Mouse (Mus musculus) brain, adult 2 months (tissue): ENCODE results near the gene Spz1.
A peak's percentile ranks its signal among the peaks of the same experiment; 100 is the strongest.
"Not testable (repeated sequence)": the region's sequence is repeated elsewhere in the genome, so short reads cannot be mapped to it uniquely, and the experiment has no call there.

Experiments
- DNase-seq: peaks from one replicate; pipeline ENCODE4 v3.0.0; 2011; ENCODE audit warnings: low read depth, low spot score

Gene Spz1

GRCm38 (mm10) chr13:92576072-92576471, at the start of gene Spz1:
Gene Spz1 (minus strand): TSS chr13:92576172.
- no peak for DNase-seq

- no peak for DNase-seq
Measured at GRCm38 (mm10) chr13:92616459-92616858, 40.5 kb upstream of the Spz1 start.

- peak; percentile 69 for DNase-seq
Measured at GRCm38 (mm10) chr13:92615201-92615600, 39.2 kb upstream of the Spz1 start.

DNA sequence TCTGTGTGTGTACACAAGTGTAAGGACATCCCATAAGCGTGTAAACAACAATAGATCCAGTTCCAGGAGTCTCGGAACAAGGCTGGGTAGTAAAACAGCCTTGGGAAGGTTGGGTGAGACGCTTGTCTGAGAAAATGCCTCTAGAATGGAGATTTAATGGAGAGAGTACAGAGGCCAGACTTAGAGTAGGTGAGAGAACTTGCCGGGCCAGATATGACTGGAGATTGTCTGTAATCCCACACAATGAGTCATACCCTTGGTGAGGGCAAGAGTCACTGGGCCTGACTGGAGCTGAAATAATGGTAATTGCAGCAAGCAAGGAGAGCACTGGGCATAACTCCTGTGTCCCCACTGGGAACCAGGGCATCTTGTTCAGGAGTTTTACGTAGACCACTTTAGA, 37.1 kb upstream of the Spz1 start:
- DNase-seq: peak; percentile 31

- DNase-seq: no peak
Measured at GRCm38 (mm10) chr13:92611917-92612316, 35.9 kb upstream of the Spz1 start.

DNA sequence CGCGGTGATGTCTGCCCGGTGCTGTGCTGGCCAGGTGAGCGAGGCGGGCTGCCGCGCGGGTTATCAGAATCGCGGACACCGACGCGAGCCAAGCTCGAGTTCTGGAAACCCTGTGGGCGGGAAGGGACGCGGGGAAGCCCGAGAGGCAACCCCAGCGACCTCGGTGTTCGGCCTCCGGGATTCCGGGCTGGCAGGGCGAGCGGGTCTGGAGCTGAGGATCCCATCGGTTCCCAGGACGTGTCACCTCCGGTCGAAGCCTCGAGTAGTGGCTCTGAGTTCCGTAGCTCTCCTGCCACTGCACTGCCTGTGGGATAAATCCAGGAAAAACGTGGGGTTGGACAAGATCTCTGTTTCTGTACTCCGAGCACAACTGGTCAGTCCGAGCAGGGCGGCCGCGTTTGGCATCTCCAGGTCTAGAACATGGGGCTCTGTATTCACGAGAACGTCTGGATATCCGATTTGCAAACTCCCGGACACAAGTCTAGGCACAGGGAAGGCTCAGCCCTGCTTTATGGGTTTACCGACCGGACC, 35.3 kb upstream of the Spz1 start:
- DNase-seq: peak; percentile 50

DNA sequence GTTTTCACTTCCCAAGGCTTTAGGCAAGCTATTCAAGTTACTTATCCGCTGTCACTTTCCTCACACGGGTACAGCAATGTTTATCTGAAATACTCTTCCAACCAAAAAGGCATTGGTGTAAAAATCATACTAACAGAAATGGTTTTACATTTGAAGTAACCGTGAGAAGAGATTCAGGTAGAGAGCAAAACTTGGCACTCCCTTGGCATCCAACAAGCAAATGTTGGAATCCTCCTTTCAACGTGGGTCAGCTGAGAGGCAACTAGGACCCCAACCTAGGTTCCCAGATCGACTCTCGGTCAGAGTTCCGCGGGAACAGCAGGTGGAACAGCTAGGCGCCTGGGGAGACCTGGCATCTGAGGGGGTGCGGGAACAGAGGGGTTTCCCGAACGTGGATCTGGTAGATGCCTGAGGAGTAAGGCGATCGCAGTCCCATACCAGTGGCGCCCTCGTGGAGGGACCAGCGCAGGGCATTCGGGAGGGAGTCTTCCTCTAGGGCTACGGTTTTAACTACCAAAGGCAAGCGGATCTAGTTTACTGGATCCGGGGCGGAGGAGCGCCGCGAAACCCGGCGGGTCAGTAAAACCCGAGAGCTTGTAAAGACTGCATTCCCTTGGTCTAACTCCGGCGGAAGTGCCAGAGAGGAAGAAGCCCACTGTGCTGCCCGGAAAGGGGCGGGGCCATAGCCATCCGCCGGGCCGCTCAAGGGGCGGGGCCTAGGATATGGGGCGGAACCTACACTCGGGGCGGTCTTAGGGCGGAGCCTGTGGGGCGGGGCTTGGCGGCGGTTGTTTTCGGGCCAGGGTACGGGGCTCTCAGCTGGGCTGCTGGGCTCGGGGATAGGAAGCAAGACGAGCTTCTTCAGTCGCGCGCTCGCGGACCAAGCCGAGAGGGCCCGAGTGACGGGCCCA, 34.6 kb upstream of the Spz1 start, which contains the start of gene Serinc5:
Gene Serinc5, plus strand, starts transcription at position 781 of the 911 bp plus-strand sequence.
- peak; percentile 96 for DNase-seq

DNA sequence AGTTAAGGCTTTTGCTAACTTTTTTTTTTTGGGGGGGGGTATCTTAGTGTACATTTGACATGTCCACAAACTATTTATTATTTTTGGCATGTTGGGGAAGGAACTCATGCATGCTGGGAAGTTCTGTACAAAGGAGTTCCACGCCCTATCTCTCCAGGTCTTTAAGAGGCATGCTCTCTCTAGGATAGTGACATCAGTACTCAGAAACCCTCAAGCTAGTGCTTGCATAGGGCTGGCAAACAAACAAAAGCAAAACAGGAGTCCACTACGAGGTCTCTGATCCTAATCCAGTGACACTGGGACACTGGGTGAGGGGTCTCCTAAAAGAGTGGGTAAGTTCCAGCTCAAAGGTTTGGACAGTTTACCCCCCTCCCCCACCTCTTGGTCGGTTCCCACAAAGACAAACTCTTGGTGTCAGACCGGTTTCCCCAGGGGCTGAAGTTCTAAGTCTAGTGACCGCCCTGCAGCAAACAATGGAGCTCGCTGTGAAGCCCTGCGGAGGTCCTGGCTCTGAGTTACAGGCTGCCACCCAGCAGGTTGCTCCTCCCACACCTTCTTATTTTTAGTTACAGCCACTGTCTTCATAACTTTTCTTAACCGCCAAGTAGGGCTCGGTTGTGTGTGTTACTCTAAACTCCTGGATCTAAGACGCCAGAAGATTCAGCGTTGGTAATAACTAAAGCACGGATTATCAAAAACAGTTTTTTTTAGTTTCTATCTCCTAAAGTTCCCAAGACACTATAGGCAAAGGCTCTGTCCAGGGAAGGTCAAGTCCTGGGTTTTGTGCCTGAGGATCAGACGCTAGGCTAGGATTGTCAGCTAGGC, 33.7 kb upstream of the Spz1 start:
- peak; percentile 48 for DNase-seq

- not testable (repeated sequence) for DNase-seq
Measured at GRCm38 (mm10) chr13:92605306-92605705, 29.3 kb upstream of the Spz1 start.

- no peak for DNase-seq
Measured at GRCm38 (mm10) chr13:92595424-92595823, 19.5 kb upstream of the Spz1 start.

- DNase-seq: no peak
Measured at GRCm38 (mm10) chr13:92594907-92595306, 18.9 kb upstream of the Spz1 start.

DNA sequence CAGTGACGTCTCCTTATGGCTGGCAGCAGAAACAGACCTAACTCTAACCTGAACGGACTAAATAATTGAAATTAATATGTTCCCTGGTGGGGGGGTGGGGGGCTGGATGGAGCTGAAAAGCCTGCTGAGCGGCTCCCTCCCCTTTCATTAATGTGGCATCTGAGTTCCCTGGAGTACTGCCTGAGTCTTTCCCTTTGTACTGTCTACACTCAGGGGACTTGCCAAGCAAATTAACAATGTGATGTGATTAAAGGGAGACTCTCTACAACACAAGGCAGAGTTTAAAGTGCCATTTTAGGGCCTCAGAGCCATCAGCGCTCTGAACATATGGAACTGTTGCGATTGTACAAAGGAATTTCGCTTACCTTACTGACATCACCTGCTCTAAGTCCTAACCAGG, 18.5 kb upstream of the Spz1 start:
- DNase-seq: no peak

DNA sequence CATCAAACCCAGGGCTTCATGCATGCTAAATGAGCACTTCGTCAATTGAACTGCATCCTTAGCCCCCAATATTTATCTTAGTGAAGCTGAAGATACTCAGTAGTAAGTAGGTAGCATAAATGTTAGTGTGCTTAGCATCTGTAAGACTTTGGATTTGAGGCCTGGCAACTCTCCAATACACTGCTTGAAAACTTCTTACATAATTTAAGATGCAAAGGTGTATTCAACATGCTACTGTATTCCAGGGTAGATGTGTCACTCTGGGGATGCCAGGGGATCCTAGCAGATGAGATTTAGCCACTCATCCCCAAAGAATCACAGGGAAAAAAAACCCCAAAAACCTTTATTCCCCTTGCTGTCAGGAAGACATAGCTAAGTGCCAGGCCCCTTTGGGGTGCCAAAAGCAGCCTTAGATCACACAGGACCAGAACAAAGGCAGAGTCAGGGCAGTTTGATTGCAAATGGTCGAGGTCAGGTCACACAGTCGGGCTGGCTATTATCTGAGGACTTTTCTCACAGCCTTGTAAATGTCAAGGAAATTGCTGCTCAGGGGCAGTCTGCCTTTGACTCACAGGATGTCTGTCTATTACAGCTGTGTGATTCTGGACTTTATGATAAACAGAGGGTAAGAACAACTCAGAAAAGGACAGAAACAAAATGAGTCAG, 17.9 kb upstream of the Spz1 start:
- DNase-seq: peak; percentile 11

DNA sequence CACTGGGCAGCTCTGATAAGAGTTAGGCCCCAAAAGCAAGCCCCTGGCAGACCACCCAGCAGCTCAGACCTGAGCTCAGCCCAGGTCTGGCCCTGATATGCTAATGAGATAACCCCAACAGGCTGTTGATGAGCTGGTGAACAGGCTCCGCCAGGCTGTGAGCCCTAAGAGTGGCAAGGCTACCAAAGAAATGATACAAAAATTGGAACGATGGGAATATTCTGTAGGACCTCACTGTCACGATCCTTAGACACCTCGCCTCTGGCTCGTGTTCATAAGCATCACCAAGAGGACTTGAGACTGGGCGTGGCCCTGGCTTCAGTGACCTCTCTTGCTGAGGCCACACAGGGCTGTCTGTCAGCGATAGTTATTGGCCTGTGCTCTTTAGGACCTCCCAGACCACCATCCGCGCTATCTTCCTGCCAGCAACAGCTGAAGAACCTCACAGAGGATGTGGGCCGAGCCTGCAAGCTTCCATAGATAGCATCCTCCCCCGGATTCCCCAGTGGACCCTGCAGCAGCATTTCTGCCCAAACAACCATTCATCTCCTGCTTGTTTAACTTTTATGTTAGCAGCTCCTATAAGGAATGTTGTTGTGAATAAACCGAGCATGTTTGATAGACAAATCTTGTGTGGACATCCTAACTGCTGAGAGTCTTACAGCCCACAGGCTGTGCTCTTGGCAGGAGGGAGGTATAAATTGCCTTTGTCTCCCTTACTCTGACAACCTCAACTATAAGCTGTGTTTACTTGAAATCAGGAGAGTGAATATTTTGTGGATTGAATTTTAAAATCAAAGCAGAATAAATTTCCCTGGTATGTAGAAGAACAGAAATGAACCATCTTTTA, 17.0 kb upstream of the Spz1 start:
- peak; percentile 57 for DNase-seq

GRCm38 (mm10) chr13:92592268-92592785, 16.4 kb upstream of the Spz1 start:
- DNase-seq: no peak

GRCm38 (mm10) chr13:92591225-92591624, 15.3 kb upstream of the Spz1 start:
- DNase-seq: no peak

- peak; percentile 47 for DNase-seq
Measured at GRCm38 (mm10) chr13:92589255-92589654, 13.3 kb upstream of the Spz1 start.

DNA sequence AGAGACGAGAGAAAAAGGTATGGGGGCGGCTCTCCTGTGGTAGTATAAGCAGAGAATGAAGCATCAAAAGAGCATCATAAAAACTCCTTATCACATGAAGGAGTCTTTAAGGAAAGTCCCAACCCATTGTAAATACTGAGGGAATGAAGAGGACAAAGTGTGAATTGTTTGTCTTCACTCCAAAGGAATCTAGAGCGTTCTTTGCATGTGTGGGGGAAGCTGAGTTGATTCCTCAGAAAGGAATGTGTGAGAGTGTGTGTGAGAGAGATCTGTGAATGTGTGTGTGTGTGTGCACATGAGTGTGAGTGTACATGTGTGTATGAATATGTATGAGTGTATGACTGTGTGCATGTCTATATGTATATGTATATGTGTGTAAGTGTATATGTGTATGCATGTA, 12.7 kb upstream of the Spz1 start:
- no peak for DNase-seq

DNA sequence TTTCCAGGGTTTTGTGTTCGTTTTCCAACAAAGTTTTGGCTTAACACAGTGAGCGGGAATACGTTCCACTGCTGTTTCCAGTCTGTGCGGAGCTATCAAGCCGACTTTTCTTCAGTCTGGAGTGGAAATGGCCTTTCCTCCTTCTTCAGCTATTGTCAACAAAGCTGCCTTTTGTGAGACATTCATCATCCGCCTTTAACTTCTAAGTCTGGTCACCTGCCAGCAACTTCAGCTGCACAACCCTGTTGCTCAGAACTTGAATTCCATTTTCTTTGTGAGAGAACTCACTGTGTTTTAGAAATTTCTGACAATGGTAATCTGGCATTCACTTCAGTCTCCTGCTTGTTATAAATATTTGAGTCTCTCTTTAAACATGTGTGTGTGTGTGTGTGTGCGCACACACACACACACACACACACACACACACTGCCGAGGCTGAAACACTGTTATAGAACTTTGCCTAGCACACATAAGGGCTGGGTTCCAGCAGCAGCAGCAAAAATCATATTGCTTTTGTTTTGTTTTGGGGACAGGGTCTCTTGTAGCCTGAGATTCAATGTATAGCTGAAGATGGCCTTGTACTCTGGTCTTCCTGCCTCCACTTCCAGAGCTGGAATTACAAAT, 8.2 kb upstream of the Spz1 start:
- DNase-seq: peak; percentile 29
